Mouse (Mus musculus): ENCODE measurements around the gene Cdk6. TPM values are rescaled to one million over a fixed set of nuclear protein-coding genes. Genes with fewer than 3 reads are reported as not detected.

The Cdk6 gene
- polyA plus RNA-seq, 1 experiment from 2014 or later, result 14.1 TPM

- no peak for ATAC-seq (ENCODE audit: insufficient read depth, low FRiP score, low TSS enrichment)
Observed at GRCm38 (mm10) chr5:3488146-3488774, 147.0 kb downstream of the Cdk6 start.

GRCm38 (mm10) chr5:3490358-3490757 is 149.1 kb downstream of the Cdk6 start:
- no peak for DNase-seq (ENCODE audit: low spot score)
- no peaks in the 10 kb centered on the region for H3K36me3 ChIP-seq (ENCODE audit: control insufficient read depth, insufficient read depth, low read length)
- no peak overlapping the region for H3K4me2 ChIP-seq (ENCODE audit: low read depth)
- no peaks in the 10 kb centered on the region for H3K4me1 ChIP-seq (ENCODE audit: control insufficient read depth, insufficient read depth, low read length)
- H3K9ac ChIP-seq (ENCODE audit: low read length), result no peak overlapping the region
- H3K27me3 ChIP-seq (ENCODE audit: control insufficient read depth, insufficient read depth, low read length), result no peaks in the 10 kb centered on the region
- WGBS, result 96% methylated on average over 3 of the region's 3 CpGs
- ATAC-seq (ENCODE audit: insufficient read depth, low FRiP score, low TSS enrichment), result no peak
- no peak overlapping the region for H3K27ac ChIP-seq (ENCODE audit: low read depth, low read length)
- H3K9me3 ChIP-seq (ENCODE audit: control insufficient read depth, low read length), result no peaks in the 10 kb centered on the region
- H3K4me3 ChIP-seq (ENCODE audit: low read depth, low read length), result no peak overlapping the region

More at GRCm38 (mm10) chr5:3488146-3488774, 147.0 kb downstream of the Cdk6 start:
- H3K9me3 ChIP-seq (ENCODE audit: control insufficient read depth, low read length), result no peaks in the 10 kb centered on the region
- H3K27ac ChIP-seq (ENCODE audit: low read depth, low read length), result no peak overlapping the region
- DNase-seq (ENCODE audit: low spot score), result no peak
- H3K4me1 ChIP-seq (ENCODE audit: control insufficient read depth, insufficient read depth, low read length), result no peaks in the 10 kb centered on the region
- no peaks in the 10 kb centered on the region for H3K36me3 ChIP-seq (ENCODE audit: control insufficient read depth, insufficient read depth, low read length)
- H3K27me3 ChIP-seq (ENCODE audit: control insufficient read depth, insufficient read depth, low read length), result no peaks in the 10 kb centered on the region
- no peak overlapping the region for H3K9ac ChIP-seq (ENCODE audit: low read length)
- H3K4me2 ChIP-seq (ENCODE audit: low read depth), result no peak overlapping the region
- WGBS, result 87% methylated on average over 16 of the region's 16 CpGs
- H3K4me3 ChIP-seq (ENCODE audit: low read depth, low read length), result no peak overlapping the region

GRCm38 (mm10) chr5:3491084-3491483 is 149.8 kb downstream of the Cdk6 start:
- H3K9ac ChIP-seq (ENCODE audit: low read length), result no peak overlapping the region
- no peaks in the 10 kb centered on the region for H3K27me3 ChIP-seq (ENCODE audit: control insufficient read depth, insufficient read depth, low read length)
- H3K27ac ChIP-seq (ENCODE audit: low read depth, low read length), result no peak overlapping the region
- DNase-seq (ENCODE audit: low spot score), result no peak
- no peak overlapping the region for H3K4me2 ChIP-seq (ENCODE audit: low read depth)
- no peaks in the 10 kb centered on the region for H3K36me3 ChIP-seq (ENCODE audit: control insufficient read depth, insufficient read depth, low read length)
- H3K4me3 ChIP-seq (ENCODE audit: low read depth, low read length), result no peak overlapping the region
- no peaks in the 10 kb centered on the region for H3K4me1 ChIP-seq (ENCODE audit: control insufficient read depth, insufficient read depth, low read length)
- no peak for ATAC-seq (ENCODE audit: insufficient read depth, low FRiP score, low TSS enrichment)
- H3K9me3 ChIP-seq (ENCODE audit: control insufficient read depth, low read length), result no peaks in the 10 kb centered on the region
- WGBS, result 41% methylated on average over 9 of the region's 9 CpGs

- no peak overlapping the region for H3K9ac ChIP-seq (ENCODE audit: low read length)
- H3K4me1 ChIP-seq (ENCODE audit: control insufficient read depth, insufficient read depth, low read length), result no peaks in the 10 kb centered on the region
- H3K9me3 ChIP-seq (ENCODE audit: control insufficient read depth, low read length), result no peaks in the 10 kb centered on the region
- no peaks in the 10 kb centered on the region for H3K36me3 ChIP-seq (ENCODE audit: control insufficient read depth, insufficient read depth, low read length)
- no peaks in the 10 kb centered on the region for H3K27me3 ChIP-seq (ENCODE audit: control insufficient read depth, insufficient read depth, low read length)
- 69% methylated on average over 5 of the region's 5 CpGs for WGBS
- H3K27ac ChIP-seq (ENCODE audit: low read depth, low read length), result no peak overlapping the region
- DNase-seq (ENCODE audit: low spot score) (no peak), ATAC-seq (ENCODE audit: insufficient read depth, low FRiP score, low TSS enrichment) (no peak)
- no peak overlapping the region for H3K4me2 ChIP-seq (ENCODE audit: low read depth)
- no peak overlapping the region for H3K4me3 ChIP-seq (ENCODE audit: low read depth, low read length)
Observed at GRCm38 (mm10) chr5:3491883-3492282, 150.6 kb downstream of the Cdk6 start.

GRCm38 (mm10) chr5:3492776-3493636 is 151.7 kb downstream of the Cdk6 start:
- 88% methylated on average over 13 of the region's 13 CpGs for WGBS
- no peak overlapping the region for H3K4me2 ChIP-seq (ENCODE audit: low read depth)

GRCm38 (mm10) chr5:3493968-3494367 is 152.7 kb downstream of the Cdk6 start:
- no peak for DNase-seq (ENCODE audit: low spot score)
- Histone ChIP-seq H3K27ac (ENCODE audit: low read depth, low read length) (no peak overlapping the region), H3K4me3 (ENCODE audit: low read depth, low read length) (no peak overlapping the region), H3K4me2 (ENCODE audit: low read depth) (no peak overlapping the region), H3K4me1 (ENCODE audit: control insufficient read depth, insufficient read depth, low read length) (no peaks in the 10 kb centered on the region), H3K9ac (ENCODE audit: low read length) (no peak overlapping the region), H3K9me3 (ENCODE audit: control insufficient read depth, low read length) (no peaks in the 10 kb centered on the region), H3K27me3 (ENCODE audit: control insufficient read depth, insufficient read depth, low read length) (no peaks in the 10 kb centered on the region), H3K36me3 (ENCODE audit: control insufficient read depth, insufficient read depth, low read length) (no peaks in the 10 kb centered on the region)
- WGBS, result 90% methylated on average over 9 of the region's 9 CpGs
- no peak for ATAC-seq (ENCODE audit: insufficient read depth, low FRiP score, low TSS enrichment)

More at GRCm38 (mm10) chr5:3492776-3493636, 151.7 kb downstream of the Cdk6 start:
- H3K27me3 ChIP-seq (ENCODE audit: control insufficient read depth, insufficient read depth, low read length), result no peaks in the 10 kb centered on the region
- H3K4me1 ChIP-seq (ENCODE audit: control insufficient read depth, insufficient read depth, low read length), result no peaks in the 10 kb centered on the region
- H3K4me3 ChIP-seq (ENCODE audit: low read depth, low read length), result no peak overlapping the region
- H3K27ac ChIP-seq (ENCODE audit: low read depth, low read length), result no peak overlapping the region
- ATAC-seq (ENCODE audit: insufficient read depth, low FRiP score, low TSS enrichment), result no peak
- no peak overlapping the region for H3K9ac ChIP-seq (ENCODE audit: low read length)
- H3K36me3 ChIP-seq (ENCODE audit: control insufficient read depth, insufficient read depth, low read length), result no peaks in the 10 kb centered on the region
- H3K9me3 ChIP-seq (ENCODE audit: control insufficient read depth, low read length), result no peaks in the 10 kb centered on the region
- DNase-seq (ENCODE audit: low spot score), result no peak

GRCm38 (mm10) chr5:3494452-3495187 is 153.3 kb downstream of the Cdk6 start:
- H3K4me2 ChIP-seq (ENCODE audit: low read depth), result no peak overlapping the region
- no peak overlapping the region for H3K4me3 ChIP-seq (ENCODE audit: low read depth, low read length)
- H3K4me1 ChIP-seq (ENCODE audit: control insufficient read depth, insufficient read depth, low read length), result no peaks in the 10 kb centered on the region
- no peaks in the 10 kb centered on the region for H3K36me3 ChIP-seq (ENCODE audit: control insufficient read depth, insufficient read depth, low read length)
- DNase-seq (ENCODE audit: low spot score) (no peak), ATAC-seq (ENCODE audit: insufficient read depth, low FRiP score, low TSS enrichment) (no peak)
- no peaks in the 10 kb centered on the region for H3K9me3 ChIP-seq (ENCODE audit: control insufficient read depth, low read length)
- WGBS, result 83% methylated on average over 8 of the region's 8 CpGs
- no peak overlapping the region for H3K27ac ChIP-seq (ENCODE audit: low read depth, low read length)
- no peak overlapping the region for H3K9ac ChIP-seq (ENCODE audit: low read length)
- H3K27me3 ChIP-seq (ENCODE audit: control insufficient read depth, insufficient read depth, low read length), result no peaks in the 10 kb centered on the region

GRCm38 (mm10) chr5:3497505-3497925 is 156.2 kb downstream of the Cdk6 start:
- ATAC-seq (ENCODE audit: insufficient read depth, low FRiP score, low TSS enrichment) (no peak), DNase-seq (ENCODE audit: low spot score) (no peak)
- no peak overlapping the region for H3K9ac ChIP-seq (ENCODE audit: low read length)
- 89% methylated on average over 5 of the region's 5 CpGs for WGBS
- no peak overlapping the region for H3K27ac ChIP-seq (ENCODE audit: low read depth, low read length)
- H3K9me3 ChIP-seq (ENCODE audit: control insufficient read depth, low read length), result no peaks in the 10 kb centered on the region
- no peaks in the 10 kb centered on the region for H3K36me3 ChIP-seq (ENCODE audit: control insufficient read depth, insufficient read depth, low read length)
- H3K4me1 ChIP-seq (ENCODE audit: control insufficient read depth, insufficient read depth, low read length), result 0 out of 2 replicates have a peak, but pooled peaks cover 4% of the 10 kb centered on the region
- no peaks in the 10 kb centered on the region for H3K27me3 ChIP-seq (ENCODE audit: control insufficient read depth, insufficient read depth, low read length)
- no peak overlapping the region for H3K4me2 ChIP-seq (ENCODE audit: low read depth)
- H3K4me3 ChIP-seq (ENCODE audit: low read depth, low read length), result no peak overlapping the region
